Mouse (Mus musculus) neural tube, embryonic 13.5 days (tissue): ENCODE measurements around the gene Cbr3. TPM values are rescaled to one million over a fixed set of nuclear protein-coding genes. Genes with fewer than 3 reads are reported as not detected.
"Not testable (repeated sequence)": the region's sequence is repeated elsewhere in the genome, so short reads cannot be mapped to it uniquely, and the experiment has no call there.

Source experiments
- ATAC-seq: fragments of 200-750 bp; cut with Nextera tagmentation; 2 replicates; pipeline ENCODE4 v1.8.0; 2017; ENCODE audit warnings: low read depth, mild to moderate bottlenecking, moderate TSS enrichment, moderate library complexity
- H3K27ac ChIP-seq: fragments of 300-500 bp; sonication (generic); replicated peaks from 2 replicates; pipeline ENCODE4 v1.5.1; 2015; ENCODE audit warnings: moderate library complexity, mild to moderate bottlenecking, inconsistent platforms
- H3K27me3 ChIP-seq: fragments of 300-500 bp; sonication (generic); 2 replicates; pipeline ENCODE4 v1.6.1; 2015; ENCODE audit warnings: mild to moderate bottlenecking, inconsistent platforms
- H3K36me3 ChIP-seq: fragments of 300-500 bp; sonication (generic); 2 replicates; pipeline ENCODE4 v1.6.1; 2015; ENCODE audit warnings: mild to moderate bottlenecking, inconsistent platforms
- H3K4me1 ChIP-seq: fragments of 300-500 bp; sonication (generic); replicated peaks from 2 replicates; pipeline ENCODE4 v1.6.1; 2015; ENCODE audit warnings: inconsistent platforms
- H3K4me2 ChIP-seq: fragments of 300-500 bp; sonication (generic); 2 replicates; pipeline ENCODE4 v1.6.1; 2015; ENCODE audit warnings: inconsistent platforms, mild to moderate bottlenecking, moderate library complexity
- H3K4me3 ChIP-seq: fragments of 300-500 bp; sonication (generic); 2 replicates; pipeline ENCODE4 v1.5.1; 2015; ENCODE audit warnings: mild to moderate bottlenecking, inconsistent platforms
- H3K9ac ChIP-seq: fragments of 300-500 bp; sonication (generic); 2 replicates; pipeline ENCODE4 v1.6.1; 2015; ENCODE audit warnings: moderate library complexity, mild to moderate bottlenecking, inconsistent platforms
- H3K9me3 ChIP-seq: fragments of 300-500 bp; sonication (generic); 2 replicates; pipeline ENCODE4 v1.6.1; 2016; ENCODE audit warnings: inconsistent platforms
- WGBS: fragments of 180-500 bp; shearing (Covaris S2); methylation state at CpG from one replicate; pipeline ENCODE4 v1.1.7; 2015; 5-methylcytosine and 5-hydroxymethylcytosine counted together
- polyA plus RNA-seq: library from polyadenylated mRNA; unstranded; fragments of >200 nt; fragmentation: Nextera tagmentation; extraction: Ambion mirVana; gene quantifications from 2 replicates; pipeline ENCODE4 v1.2.1, GENCODE M21; 2015

The Cbr3 gene
- polyA plus RNA-seq, 1 experiment from 2014 or later, result 1.1 TPM

DNA sequence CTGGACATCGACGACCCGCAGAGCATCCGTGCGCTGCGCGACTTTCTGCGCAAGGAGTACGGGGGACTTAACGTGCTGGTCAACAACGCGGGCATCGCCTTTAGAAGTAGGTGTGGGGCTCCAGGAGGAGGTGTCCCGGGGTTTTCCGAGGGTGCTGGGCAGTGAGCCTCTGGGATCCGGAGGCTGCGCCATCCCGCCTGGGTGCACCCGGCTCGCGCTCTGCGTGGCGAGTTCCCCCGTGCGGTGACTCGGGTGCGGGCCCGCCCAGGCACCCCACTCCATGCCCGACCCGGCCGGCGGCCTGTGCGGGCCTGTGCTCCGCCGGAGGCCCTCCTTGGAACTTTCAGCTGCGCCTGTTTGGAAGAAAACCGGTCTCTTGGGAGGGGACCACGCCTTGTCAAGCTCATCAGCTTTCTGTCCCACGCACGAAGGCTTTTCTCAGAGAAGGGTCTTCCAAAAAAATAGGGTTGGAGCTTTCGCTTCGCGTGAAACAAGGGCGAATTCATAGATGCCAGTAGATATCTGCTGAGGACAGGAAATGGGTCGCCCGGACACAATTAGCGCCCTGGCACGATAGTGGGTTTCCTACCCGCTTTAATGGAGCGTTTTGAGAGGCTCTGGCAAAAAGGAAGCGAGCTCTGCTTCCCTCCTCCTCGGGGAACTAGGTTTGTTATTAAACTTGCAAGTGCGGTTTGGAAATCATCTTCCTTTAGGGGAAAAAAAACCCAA is 657 bp downstream of the Cbr3 start:
- Histone ChIP-seq H3K27ac (no peak overlapping the region), H3K4me3 (peak overlapping the region; percentile 44), H3K27me3 (peaks cover 62% of the 10 kb centered on the region), H3K9me3 (no peaks in the 10 kb centered on the region), H3K4me2 (peak overlapping the region; percentile 75), H3K9ac (peak overlapping the region; percentile 58), H3K36me3 (no peaks in the 10 kb centered on the region), H3K4me1 (peaks cover 21% of the 10 kb centered on the region)
- 1% methylated on average over 53 of the region's 53 CpGs for WGBS
- 0 out of 2 replicates have a peak, but pooled peaks have one; percentile 41 for ATAC-seq

DNA sequence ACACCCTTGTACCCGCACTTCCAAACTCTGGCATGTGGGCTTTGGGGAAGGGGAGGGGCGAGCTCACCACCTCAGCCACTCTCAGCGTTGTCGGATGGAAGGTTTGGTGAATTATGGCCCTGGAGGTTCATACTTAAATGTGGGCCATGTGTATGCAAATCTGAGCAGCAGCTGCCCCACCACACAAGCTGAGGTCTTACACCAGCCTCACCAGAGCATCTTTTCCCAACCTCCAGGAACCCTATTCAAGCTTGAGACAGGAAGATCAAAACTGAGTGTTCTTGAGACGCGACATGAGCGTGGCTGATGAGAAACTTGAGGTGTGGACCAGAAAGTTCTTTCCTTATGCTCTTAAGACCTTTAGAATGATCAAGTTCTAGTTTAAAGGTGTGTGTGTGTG is 1.4 kb downstream of the Cbr3 start:
- Histone ChIP-seq H3K27me3 (peaks cover 62% of the 10 kb centered on the region), H3K27ac (no peak overlapping the region), H3K4me1 (peaks cover 21% of the 10 kb centered on the region), H3K9me3 (no peaks in the 10 kb centered on the region), H3K4me3 (no peak overlapping the region), H3K4me2 (peak overlapping the region; percentile 75), H3K36me3 (no peaks in the 10 kb centered on the region), H3K9ac (no peak overlapping the region)
- ATAC-seq, result no peak
- 36% methylated on average over 7 of the region's 7 CpGs for WGBS

- ATAC-seq, H3K4me2 ChIP-seq, H3K36me3 ChIP-seq, H3K9me3 ChIP-seq, H3K4me3 ChIP-seq, H3K9ac ChIP-seq, H3K27ac ChIP-seq: not testable (repeated sequence)
- WGBS, result 93% methylated on average over 3 of the region's 3 CpGs
- peaks cover 21% of the 10 kb centered on the region for H3K4me1 ChIP-seq
- peaks cover 56% of the 10 kb centered on the region for H3K27me3 ChIP-seq
These were observed 2.8 kb downstream of the Cbr3 start for GRCm38 (mm10) chr16:93685783-93686182.

DNA sequence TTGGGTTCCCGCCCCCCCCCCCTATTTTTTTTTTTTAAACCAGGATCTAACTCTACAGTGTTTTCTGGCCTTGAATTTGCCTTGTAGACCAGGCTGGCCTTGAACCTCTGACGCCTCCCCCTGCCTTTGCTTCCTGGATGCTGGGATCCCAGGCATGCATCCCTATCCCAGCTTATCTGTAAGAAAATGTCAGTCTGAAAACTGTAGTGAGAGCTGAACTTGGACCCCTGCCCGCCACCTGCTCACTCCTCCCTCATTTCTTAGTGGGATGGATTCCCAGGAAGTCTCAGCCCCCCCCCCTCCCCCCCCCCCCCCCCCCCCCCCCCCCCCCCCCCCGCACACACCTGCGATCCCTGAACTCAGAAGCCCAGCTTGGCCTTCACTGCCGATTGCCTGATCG is 3.4 kb downstream of the Cbr3 start:
- no peak for ATAC-seq
- Histone ChIP-seq H3K4me2 (no peak overlapping the region), H3K27ac (no peak overlapping the region), H3K9me3 (no peaks in the 10 kb centered on the region), H3K36me3 (no peaks in the 10 kb centered on the region), H3K27me3 (peaks cover 50% of the 10 kb centered on the region), H3K4me3 (no peak overlapping the region), H3K4me1 (peaks cover 21% of the 10 kb centered on the region), H3K9ac (no peak overlapping the region)
- 79% methylated on average over 5 of the region's 7 CpGs for WGBS

GRCm38 (mm10) chr16:93686945-93687344 is 3.9 kb downstream of the Cbr3 start:
- Histone ChIP-seq H3K4me2 (no peak overlapping the region), H3K4me1 (peaks cover 21% of the 10 kb centered on the region), H3K36me3 (no peaks in the 10 kb centered on the region), H3K9ac (no peak overlapping the region), H3K27ac (no peak overlapping the region), H3K4me3 (no peak overlapping the region), H3K9me3 (no peaks in the 10 kb centered on the region), H3K27me3 (peaks cover 44% of the 10 kb centered on the region)
- no peak for ATAC-seq
- 50% methylated on average over 5 of the region's 5 CpGs for WGBS

GRCm38 (mm10) chr16:93691206-93691841 is 8.3 kb downstream of the Cbr3 start:
- no peak for ATAC-seq
- no peak overlapping the region for H3K9ac ChIP-seq
- WGBS, result 78% methylated on average over 6 of the region's 6 CpGs
- H3K27me3 ChIP-seq, result peaks cover 7% of the 10 kb centered on the region; the same call in 1 of the 2 replicates
- no peak overlapping the region for H3K4me2 ChIP-seq
- H3K4me1 ChIP-seq, result no peaks in the 10 kb centered on the region
- H3K4me3 ChIP-seq, result no peak overlapping the region
- H3K36me3 ChIP-seq, result no peaks in the 10 kb centered on the region
- no peaks in the 10 kb centered on the region for H3K9me3 ChIP-seq
- H3K27ac ChIP-seq, result no peak overlapping the region

DNA sequence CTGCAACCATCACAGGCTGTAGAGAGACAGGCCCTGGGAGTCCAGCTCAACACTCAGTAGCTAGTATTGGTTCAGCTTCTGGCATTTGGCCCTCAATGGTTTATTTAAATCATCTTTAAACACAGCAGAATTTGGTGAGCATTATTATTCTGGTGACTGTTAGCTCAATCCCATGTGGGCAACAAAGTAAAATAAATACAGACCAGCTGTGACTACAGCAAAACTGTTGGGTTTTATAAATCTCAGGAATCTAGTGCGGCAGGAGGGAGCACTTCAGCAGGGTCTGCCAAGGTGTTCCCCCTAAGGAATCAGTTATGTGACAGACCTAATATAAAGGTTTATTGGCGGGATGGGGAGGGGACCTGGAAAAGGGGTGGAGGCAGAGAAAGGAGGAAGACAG is 9.7 kb downstream of the Cbr3 start:
- peaks cover 13% of the 10 kb centered on the region; the same call in 1 of the 2 replicates for H3K27me3 ChIP-seq
- no peak overlapping the region for H3K4me3 ChIP-seq
- H3K36me3 ChIP-seq, result no peaks in the 10 kb centered on the region
- no peak for ATAC-seq
- H3K4me2 ChIP-seq, result no peak overlapping the region
- H3K9me3 ChIP-seq, result no peaks in the 10 kb centered on the region
- no peak overlapping the region for H3K27ac ChIP-seq
- H3K4me1 ChIP-seq, result no peaks in the 10 kb centered on the region
- no peak overlapping the region for H3K9ac ChIP-seq
- 57% methylated on average over 2 of the region's 2 CpGs for WGBS

DNA sequence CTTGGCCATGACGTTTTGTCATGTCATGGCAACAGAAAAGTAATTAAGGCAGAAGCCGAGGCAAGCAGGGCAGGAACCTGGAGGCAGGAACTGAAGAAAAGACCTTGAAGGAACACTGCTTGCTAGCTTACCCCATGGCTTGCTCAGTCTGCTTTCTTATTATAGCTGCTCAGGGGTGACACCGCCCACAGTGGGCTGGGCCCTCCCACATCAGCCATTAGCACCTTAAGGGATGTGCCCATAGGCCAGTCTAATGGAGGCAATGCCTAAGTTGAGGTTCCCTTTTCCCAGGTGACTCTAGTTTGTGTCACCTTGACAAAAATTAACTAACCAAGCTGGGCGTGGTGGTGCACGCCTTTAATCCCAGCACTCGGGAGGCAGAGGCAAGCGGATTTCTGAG is 24.1 kb downstream of the Cbr3 start:
- Histone ChIP-seq H3K4me2 (no peak overlapping the region), H3K27ac (no peak overlapping the region), H3K4me1 (peaks cover under 1% of the 10 kb centered on the region; the same call in 1 of the 2 replicates), H3K9ac (no peak overlapping the region), H3K4me3 (no peak overlapping the region), H3K36me3 (no peaks in the 10 kb centered on the region), H3K27me3 (peaks cover 26% of the 10 kb centered on the region), H3K9me3 (no peaks in the 10 kb centered on the region)
- WGBS, result 85% methylated on average over 7 of the region's 7 CpGs
- no peak for ATAC-seq

GRCm38 (mm10) chr16:93709217-93709616 is 26.2 kb downstream of the Cbr3 start:
- WGBS, result 84% methylated on average over 1 of the region's 1 CpGs
- H3K4me1 ChIP-seq, result peaks cover 18% of the 10 kb centered on the region
- no peak overlapping the region for H3K9ac ChIP-seq
- no peak overlapping the region for H3K4me2 ChIP-seq
- H3K9me3 ChIP-seq, result no peaks in the 10 kb centered on the region
- H3K4me3 ChIP-seq, result no peak overlapping the region
- no peak overlapping the region for H3K27ac ChIP-seq
- no peak for ATAC-seq
- no peaks in the 10 kb centered on the region for H3K36me3 ChIP-seq
- H3K27me3 ChIP-seq, result peaks cover 31% of the 10 kb centered on the region

DNA sequence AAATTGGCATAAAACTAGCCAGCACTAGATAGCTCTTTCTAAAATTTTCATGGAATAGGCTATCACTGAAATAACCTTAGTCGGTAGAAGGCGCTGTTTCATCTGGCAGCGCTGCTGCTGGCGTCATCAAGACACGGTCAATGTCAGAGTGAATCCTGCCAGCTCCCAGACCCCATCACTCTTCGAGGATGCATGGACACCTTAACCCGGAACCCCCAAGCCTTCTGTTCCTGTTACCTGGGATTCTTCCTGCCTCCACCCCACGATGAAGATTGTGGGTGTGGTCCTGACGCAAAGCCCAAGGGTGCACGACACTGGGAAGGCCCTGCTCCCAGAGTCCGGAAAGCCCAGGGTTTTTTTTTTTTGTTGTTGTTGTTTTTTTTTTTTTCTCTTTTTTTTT is 27.9 kb downstream of the Cbr3 start:
- WGBS, result under 1% methylated on average over 11 of the region's 11 CpGs
- ATAC-seq, result peak; percentile 48

DNA sequence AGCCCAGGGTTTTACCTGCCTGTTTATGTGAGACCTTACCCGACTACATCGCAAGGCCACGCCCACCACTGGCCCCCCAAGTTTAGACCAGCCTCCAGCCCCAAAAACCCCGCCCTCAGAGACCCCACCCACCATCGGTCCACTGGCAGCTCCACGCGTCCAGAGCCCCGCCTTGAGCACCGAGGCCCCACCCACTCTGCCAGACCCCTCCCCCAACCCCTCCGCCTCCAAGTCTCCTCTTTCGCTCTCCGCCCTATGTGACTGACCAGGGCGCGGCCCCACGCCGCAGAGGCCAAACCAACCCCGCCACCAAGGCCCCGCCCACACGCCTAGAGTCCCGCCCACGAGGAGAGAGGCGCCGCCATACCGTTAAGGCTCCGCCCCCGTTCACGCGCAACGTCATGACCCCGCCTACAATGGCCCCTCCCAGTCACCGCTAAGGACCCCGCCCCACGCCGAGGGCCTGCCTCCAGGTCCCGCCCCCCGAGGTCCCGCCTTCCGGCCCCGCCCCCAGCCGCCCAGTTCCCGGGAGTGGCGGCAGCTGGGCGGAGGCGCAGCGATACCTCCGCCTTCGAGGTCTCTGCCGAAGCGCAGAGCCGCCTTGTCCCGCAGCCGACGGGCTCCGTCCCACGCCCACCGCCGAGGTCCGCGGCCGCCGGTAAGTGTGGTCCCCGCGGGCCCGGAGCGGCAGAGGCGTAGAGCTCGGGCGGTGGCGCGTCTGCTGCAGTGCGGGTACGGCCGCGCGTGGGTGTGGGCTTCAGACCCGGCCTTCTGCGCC is 28.6 kb downstream of the Cbr3 start, which contains the start of gene Dop1b:
Gene Dop1b (plus strand): TSS at position 494 of the 778 bp plus-strand sequence.
- under 1% methylated on average over 77 of the region's 77 CpGs for WGBS
- H3K36me3 ChIP-seq, result no peaks in the 10 kb centered on the region
- ATAC-seq, result peak; percentile 90

More for the DNA sequence above, 27.9 kb downstream of the Cbr3 start:
- peak overlapping the region; percentile 82 for H3K4me2 ChIP-seq
- peak overlapping the region; percentile 55; the same call in 1 of the 2 replicates for H3K9ac ChIP-seq
- H3K27ac ChIP-seq, result peak overlapping the region; percentile 74
- H3K9me3 ChIP-seq, result no peaks in the 10 kb centered on the region
- no peaks in the 10 kb centered on the region for H3K36me3 ChIP-seq
- H3K4me1 ChIP-seq, result peaks cover 23% of the 10 kb centered on the region
- H3K4me3 ChIP-seq, result peak overlapping the region; percentile 88
- peaks cover 31% of the 10 kb centered on the region for H3K27me3 ChIP-seq

More for the DNA sequence above, 28.6 kb downstream of the Cbr3 start, which contains the start of gene Dop1b:
- H3K9ac ChIP-seq, result peak within 1 kb of the TSS; percentile 92
- H3K27me3 ChIP-seq, result peaks cover 27% of the 10 kb centered on the region
- peak within 1 kb of the TSS; percentile 88 for H3K4me3 ChIP-seq
- H3K4me2 ChIP-seq, result peak within 1 kb of the TSS; percentile 82
- H3K9me3 ChIP-seq, result no peaks in the 10 kb centered on the region
- H3K4me1 ChIP-seq, result peaks cover 23% of the 10 kb centered on the region
- peak within 1 kb of the TSS; percentile 84 for H3K27ac ChIP-seq
